Mouse (Mus musculus) embryo, embryonic 10 days (tissue): ENCODE measurements around the gene Wnt5b.

Experiments used
- DNase-seq: peaks from one replicate; pipeline ENCODE4 v3.0.0-alpha.2; 2015; ENCODE audit warnings: low spot score

Gene Wnt5b

DNA sequence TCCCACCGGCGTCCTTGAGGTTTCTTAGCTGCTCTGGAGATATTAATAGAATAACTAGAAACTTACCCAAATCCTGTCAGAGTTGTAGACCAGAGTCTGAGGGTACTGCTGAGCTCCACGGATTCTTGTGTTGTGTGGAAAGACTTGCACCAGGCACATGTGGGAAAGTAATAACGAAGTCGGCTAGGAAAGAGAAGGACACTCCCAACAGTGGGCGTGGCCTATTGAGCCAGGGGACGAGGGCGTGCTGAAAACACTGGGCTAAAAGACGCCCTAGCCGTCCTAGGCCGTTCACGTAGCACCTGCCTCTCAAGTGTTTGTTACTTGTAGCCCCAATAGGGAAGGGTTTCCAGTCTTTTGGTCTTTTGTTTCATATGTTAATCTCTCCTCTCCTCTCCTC lies 126.8 kb downstream of the Wnt5b start, which contains the start of gene Adipor2:
Gene Adipor2 (minus strand): TSS at position 351 of the 400 bp plus-strand sequence.
- peak; percentile 93 for DNase-seq

DNA sequence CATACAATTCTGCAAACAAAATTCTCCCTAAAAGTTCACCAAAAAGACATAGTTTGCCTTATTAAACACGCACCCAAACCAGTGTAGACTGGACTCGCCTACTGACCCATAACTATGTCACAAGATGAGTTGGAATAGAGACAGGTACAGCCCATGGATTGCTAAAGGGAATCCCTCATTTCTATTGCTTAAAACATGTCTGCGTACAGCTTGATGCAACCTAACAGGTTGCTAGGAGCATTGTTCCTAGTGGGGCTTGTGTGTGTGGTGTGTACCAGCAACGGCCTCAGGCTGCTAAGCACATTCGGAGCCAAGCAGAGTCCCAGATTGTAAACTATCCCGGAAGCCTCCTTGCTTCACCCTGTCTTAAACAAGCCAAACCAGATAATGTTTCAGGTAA lies 127.5 kb downstream of the Wnt5b start:
- DNase-seq = no peak

DNA sequence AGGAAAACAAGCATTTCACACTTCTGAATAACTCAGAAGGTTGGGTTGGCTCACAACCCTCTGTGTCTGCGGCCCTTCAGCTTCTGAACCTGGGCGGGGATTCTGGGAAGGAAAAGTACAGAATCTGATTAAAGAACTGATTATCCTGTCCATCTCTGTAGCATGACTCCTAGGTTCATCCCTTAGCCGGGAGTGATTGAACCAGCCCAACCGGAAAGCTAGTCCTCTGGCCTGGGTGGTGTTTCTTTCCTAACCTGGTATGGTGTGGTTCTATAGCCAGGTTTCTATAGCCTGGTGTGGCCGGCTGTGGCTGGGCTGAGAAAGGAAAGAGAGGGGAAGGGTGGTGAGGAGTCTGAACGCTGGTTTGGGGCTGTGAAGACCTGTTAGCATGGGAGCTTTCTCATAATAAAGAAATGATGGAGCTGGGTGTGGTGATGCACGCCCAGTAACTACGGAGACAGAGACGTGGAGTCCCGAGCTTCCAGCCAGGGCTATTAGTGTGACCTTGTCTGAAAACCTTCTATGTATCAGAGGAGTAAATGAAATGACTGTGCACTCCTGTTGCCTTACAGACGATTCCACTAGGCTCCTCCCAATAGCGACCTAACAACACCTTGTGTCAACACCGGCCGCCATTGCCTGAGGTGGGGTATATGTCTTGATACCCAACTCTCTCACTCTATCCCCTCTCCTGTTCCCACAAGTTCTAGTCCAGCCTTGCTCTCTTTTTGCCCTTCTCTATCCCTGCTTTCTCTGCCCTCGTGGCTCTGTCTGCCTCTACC lies 129.7 kb downstream of the Wnt5b start:
- DNase-seq = no peak

DNA sequence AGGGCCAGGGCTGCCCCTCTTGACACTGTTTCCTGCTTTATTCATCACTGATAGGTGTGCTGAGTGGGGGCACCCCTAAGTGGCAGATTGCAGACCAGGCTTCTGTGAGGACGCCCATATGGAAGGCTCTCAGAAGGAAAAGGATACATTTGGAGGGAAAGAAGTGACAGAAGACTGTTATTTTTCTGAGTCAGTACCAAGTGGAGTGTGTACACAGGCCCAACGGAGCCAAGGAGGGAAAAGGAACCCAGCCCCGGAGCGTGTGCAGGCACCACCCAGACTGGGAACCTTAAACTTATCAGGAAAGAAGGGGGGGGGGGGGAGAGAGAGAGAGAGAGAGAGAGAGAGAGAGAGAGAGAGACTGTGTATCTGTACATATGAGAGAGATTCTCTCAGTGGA lies 131.6 kb downstream of the Wnt5b start:
- DNase-seq = no peak

DNA sequence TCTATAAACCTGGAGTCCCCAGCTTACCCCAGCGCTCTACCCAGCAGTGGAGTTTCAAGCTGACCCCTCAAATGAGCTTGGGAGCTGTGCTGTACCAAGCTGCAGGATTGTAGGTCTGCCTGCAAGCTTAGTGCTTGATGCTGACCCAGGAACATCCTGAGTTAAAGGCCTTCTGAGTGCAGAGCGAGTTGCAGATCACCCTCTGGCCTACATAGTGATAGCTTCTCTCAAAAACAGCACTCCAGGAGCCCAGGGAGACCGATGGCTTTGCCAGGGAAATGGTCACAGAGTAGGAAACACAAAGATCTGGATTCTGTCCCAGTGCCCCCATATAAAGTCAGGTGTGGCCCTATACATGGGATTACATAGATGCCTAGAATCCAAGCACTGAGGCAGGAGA lies 132.6 kb downstream of the Wnt5b start:
- DNase-seq = no peak

DNA sequence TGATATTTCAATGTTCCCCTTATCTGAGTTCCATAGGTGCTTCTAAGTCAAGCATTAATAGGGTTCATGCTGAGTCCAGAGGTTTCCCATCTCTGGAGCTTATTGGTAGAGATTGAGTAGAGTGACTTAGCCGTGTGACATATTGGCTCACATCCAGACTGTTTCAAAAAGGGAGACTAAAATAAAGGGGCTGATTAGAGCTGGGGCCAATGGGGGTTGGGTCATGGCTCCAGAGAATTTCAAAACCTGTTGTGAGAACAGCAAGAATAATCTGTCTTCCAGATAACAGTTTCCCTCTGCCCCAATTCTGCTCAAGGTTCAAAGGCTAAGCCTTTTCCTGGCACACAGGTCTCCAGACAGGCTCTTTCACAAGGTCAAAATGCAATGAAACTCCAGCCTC lies 134.4 kb downstream of the Wnt5b start:
- DNase-seq = no peak

DNA sequence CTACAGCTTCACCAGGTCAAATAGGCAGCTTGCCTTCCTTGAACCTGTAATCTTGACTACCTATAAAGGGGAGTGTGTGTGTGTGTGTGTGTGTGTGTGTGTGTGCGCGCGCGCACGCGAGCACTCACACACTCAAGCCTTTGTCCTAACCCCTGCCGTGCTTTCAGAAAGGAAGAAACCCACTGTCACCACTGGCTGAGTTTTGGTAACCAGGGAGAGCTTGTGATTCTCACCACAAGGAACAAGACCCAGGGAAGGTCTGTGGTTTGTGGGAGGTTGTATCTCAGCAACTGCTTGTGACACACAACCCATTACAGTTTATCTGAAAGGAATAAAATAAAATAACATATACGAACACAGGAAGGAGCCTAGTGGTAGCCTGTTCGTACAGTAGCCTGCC lies 135.6 kb downstream of the Wnt5b start:
- no peak for DNase-seq

DNA sequence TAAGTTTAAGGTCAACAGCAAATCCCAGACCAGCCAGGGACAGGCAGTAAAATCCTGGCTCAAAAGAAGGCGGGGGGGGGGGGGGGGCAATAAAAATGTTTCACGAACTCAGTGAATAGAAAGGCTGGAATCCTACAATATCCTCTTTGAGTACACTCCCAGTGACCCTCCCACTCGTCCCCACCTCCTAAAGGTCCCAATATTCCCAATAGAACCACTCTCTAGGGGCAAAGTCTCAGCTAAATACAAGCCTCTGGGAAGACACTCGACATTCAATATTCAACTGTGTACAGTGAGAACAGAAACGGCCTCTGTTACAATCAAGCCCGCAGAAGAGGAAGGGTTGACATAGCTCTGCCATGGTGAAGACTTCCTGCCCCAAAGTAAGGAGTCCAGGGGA lies 136.3 kb downstream of the Wnt5b start:
- DNase-seq = no peak

DNA sequence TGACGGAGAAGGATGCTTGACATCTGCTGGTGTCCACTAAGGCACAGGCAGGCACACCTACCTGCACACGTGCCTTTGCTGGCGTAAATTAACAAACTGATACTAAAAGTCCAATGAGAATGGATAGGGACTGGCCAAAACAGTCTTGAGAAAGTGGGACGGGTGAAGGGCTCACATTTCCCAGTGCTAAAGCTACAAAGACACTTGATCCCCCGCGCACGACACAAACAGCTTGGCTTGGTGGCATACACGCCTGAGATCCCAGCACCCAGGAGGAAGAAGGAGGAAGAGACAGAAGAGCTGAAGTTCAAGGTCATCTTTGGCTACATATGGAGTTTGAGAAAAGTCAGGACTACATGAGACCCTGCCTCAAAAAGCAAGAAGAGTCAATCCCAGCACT lies 137.6 kb downstream of the Wnt5b start:
- no peak for DNase-seq

DNA sequence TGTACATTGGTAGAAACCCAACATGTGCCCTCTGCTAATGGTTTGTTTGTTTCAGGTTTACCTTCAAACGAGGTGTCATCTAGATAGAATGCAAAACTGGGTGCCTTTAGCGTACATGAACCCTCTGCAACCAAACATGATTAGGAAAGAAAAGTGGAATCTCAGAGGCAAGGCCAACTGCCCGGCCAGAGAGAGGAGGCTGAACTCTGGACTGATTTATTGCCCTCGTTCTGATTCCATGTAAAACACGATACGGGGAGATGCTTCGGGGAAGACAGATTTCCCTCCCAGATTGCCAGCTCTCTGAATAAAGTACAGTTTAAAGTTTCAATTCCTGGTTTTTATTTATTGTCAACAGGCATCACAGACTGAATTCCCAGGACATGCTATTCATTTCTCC lies 138.8 kb downstream of the Wnt5b start:
- no peak for DNase-seq

DNA sequence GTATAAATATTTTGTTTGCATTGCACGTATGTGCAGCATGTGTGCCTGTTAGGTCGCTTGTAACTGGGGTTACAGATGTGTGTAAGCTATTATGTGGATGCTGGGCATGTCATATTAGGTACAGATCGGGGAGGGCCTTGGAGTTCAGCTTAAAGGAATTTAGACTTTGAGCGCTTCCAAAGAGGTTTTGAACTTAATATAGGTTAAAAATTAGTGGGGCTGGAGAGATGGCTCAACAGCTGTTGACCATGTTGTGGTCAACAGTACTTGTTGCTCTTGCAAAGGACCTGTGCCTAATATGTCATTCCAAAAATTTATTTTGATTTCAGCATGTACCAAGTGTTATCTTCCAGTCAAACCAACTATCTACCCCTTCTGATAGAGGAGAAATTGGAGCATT lies 139.3 kb downstream of the Wnt5b start:
- DNase-seq = no peak

DNA sequence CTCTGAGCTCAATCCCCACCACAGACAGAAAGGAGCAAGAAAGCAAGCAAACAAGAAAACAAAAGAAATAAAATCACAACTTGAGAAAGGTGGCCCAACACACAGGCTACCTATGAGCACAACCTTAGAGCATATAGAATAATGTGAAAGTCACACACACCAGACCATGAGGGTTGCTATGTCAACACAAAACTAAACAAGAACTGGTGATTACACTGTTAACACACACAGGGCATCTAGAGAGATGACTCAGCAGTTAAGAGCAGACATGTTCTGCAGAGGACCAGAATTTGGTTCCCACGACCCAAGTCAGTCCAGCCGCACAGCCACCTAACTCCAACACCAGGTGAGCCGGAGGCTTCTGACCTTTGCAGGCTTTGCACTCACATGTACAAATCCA lies 141.2 kb downstream of the Wnt5b start:
- no peak for DNase-seq

DNA sequence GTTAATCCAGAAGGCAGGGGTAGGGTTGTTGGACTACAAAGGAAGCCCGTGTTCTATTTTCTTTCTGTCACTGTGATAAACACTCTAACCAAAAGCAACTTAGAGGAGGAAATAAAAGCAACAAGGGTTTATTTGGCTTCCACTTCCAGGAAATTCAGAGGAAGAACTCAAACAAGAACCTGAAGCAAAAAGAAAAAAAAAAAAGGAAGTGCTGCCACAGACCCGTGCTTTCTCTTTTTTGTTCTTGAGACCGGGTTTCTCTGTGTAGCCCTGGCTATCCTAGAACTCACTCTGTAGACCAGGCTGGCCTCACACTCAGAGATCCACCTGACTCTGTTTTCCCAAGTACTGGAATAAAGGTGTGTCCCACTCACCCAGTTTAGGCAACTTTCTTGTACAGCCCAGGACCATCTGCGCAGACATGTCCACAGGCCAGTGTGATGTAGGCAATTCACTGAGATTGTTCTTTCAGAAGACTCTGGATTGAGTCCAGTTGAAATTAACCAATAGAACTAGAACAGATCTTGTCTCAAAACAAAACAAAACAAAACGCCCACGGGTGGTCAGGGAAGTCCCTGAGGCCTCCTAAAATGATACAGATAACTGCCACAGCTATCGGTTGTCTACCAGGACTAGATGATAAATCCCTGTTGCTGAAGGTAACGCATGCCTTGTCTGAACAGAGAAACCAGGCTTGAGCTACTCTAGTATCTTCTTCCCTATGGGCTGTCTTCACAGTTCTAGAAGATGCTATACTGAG lies 142.4 kb downstream of the Wnt5b start:
- DNase-seq = no peak

DNA sequence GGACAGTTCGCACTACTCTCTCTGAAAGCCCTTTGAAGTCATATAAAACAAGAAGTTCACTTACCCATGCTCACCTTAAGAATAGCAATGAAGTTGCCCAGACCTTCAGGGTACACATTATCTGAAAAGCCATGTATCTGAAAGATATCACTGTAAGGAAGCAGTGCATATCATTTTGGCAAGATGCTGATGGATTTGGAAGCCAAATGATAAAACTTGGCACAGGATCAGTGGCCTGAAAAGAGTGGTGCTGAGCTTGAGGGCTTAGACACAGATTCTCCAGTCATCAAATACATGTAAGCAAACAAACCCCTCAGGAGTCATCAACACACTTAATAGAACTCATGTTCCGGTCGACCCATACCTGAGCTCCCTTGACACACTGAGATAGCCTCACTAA lies 143.5 kb downstream of the Wnt5b start:
- DNase-seq = no peak

DNA sequence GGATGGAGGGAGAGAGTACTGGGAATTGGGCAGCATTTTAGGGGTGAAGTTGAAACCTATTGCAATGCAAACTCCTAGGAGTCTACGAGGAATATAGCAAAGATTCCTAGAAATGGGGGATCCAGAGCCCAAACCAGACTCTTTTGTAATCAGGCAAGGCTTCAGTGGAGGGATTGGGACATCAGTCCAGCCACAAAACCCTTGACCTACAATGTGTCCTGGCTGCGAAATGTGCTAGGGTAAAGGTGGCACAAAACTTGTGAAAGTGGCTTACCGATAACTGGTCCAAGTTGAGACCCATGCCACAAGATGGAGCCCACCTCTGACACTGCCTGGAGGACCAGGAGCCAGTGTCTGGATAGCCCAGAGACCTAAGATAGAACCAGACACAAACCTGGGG lies 144.8 kb downstream of the Wnt5b start:
- no peak for DNase-seq

DNA sequence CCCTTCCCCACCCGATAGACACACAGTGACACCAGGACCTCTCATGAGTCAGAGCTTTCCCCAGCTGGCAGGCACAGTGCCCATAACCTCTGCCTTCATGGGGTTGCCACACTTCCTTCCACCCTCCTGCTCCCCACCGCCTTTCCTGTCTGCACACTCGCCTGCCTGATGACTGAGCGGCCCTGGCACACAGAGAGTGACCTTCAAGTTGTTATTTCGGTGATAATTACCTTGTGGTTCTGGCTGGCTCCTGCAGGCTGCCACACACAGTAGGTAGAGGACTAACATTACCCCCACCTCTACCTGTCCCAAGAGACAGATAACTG lies 147.9 kb downstream of the Wnt5b start:
- DNase-seq = no peak

DNA sequence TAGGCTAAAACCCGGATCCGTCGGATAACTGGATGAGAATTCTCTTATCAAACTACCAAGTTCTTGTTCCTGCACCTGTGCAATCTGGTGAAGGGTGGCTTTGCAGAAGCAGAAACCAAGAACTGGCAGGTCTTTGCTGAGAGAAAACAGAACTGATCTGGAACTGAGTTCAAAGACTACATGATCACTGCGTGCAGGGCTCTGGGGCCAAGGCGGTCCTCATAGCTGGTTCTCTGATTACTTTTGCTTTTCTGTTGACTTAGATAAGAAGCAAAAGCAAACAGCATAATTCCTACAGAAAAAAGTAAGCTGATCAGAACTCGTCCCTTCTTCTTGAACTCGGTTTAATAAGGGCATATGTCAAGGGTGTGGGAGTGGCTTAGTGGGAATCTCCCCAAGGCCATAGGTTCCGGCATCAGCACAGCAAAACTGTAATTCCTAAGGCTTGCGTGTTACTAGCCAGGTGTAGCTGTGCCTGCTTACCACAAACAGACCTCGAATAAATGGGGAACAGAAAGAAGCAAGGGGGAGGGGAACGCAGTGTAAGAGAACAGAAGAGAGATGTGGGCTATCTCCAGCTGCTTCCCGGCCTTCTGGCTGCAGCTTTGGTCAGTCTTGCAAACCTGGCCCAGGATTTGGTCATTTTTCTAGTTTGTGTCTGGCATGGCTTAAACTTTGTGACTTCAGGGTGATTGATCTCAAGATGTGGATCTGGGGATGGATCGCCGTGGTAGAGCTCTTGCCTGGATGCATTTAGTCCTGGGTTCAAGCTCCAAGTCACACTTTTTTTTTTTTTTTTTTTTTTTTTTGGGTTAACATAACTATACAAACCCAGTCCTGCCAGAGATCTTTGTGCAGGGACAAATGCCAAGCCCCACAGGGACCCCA lies 148.5 kb downstream of the Wnt5b start:
- DNase-seq = no peak

DNA sequence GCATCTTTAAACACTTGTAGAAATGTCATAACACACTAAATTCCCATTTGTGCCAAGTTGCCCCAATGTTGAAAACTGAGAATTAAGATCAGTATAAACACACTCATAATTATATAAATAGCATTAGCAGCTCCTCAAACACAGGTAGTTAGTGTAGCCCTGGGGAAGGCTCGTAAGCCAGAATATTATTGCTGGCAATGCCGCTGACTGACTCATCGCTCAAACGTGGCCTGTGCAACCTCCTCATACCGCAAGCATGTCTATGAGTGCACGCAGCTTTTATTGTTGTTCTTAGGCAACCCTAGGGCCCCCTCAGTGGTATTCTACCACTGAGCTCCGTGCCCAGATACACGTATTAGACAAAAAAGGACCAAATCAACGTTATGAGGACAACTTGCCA lies 151.3 kb downstream of the Wnt5b start:
- no peak for DNase-seq

DNA sequence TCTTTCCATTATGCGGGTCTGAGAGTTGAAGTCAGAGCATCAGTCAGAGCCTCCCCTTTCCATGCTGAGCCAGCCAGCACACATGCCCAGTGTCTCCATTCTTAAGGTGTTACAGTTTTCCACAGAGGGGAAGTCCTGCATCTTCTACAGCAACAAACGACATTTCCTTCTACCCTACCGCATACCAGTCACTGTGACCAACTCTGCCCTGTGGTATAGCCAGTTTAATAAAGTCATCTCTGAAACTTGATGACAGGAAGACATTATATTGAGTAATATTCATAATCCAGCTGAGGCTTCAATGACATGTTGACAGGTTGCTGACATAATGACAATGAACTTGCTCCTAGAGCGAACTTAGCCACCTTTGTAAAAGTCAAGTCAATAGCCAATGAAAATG lies 153.4 kb downstream of the Wnt5b start:
- no peak for DNase-seq

DNA sequence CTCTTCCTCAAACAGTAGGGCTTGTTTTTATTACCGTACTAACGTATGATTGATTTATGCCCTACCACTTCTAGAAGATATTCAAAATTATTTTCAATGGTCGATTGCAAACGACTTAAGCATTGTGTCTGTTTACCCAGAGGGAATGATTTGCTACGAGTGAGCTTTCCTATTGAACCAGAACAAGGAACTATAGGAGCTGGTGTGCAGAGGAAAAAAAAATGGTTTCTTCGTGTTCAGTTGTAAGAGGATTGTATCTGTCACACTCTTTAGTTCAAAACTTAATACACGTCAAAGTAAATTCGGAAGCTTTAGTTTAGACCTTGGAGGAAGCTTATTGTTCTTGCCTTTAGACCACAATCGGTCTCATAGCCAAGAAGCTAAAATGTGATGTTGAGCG lies 155.1 kb downstream of the Wnt5b start:
- no peak for DNase-seq

DNA sequence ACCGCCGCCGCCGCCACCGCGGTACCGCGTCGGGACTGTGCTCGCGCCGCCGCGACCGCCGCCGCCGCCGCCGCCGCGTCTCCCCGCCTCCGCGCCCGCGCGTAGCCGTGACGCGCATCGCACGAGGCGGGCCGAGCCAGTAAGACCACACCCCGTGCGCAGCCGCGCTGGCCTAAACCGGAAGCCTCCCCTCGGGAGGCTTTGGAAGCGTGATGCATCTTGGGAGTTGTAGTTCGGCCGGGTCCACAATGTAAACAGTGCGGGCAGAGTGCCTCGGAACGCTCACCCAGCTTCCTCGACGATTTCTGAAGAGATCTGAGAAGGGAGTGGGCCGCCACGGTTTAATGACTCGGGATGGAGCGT lies 155.5 kb downstream of the Wnt5b start:
- DNase-seq = peak; percentile 99

DNA sequence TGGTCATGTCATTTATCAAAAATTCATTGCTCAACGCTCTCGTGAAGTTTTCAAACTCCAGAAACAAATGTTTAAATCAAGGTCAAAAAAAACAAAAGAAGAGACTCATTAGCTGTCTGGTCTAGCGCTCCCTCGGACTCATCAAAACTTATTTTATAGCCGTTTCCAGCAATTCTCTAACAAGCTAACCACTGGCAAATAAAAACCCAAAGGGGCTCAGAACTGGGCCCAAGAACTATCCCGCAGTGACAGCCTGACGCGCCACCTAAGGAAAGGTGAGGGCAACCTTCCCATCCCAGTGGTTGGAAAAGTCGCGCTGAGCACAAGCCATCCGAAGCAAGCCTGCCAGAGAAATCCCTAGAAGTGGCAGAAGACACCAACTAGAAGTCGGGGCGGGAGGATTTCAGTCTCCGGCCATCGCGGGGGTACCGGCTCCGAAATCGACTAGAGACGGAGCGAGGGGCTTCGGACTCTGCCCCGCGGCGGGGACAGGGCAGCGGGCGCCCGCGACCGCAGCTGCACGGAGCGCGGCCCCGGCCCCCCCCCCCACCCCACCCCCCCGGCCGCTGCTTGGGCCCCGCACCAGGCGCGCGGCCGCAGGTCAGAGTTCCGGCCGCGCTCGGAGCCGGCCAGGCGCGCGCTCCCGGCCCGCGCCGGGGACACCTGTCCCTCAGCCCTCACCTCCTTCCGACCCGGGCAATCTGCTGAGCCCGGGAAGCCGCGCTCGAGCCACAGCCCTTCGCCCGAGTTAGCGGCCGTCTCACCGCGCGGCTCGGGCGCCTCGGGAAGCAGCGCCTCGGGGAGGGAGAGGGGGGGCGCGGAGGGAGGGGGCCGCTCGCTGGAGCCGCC lies 156.1 kb downstream of the Wnt5b start:
- peak; percentile 60 for DNase-seq
